Mouse (Mus musculus): ENCODE data around the gene Astn1. TPM values are rescaled to one million over a fixed set of nuclear protein-coding genes. Genes with fewer than 3 reads are reported as not detected.

Gene Astn1
- polyA plus RNA-seq (2014; fragmentation: Nextera tagmentation; extraction: Ambion mirVana): 53.6 and 59.3 TPM in 2 replicates

DNA sequence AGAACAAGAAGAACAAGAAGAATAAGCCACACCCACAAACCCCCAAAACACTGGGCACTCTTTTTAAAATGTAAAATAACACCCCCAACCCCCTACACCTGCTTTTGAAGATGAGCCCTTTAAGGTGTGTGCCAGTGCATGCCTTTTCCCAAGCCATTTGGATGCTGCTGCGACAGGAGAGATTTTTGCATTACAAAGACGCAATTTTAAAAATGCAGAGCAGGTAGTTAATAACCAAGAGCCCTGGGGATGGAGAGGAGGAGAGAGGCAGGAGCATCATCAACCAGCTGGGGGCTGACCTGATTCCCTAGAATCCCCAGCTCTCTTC, at the start of gene Astn1:
Gene Astn1, plus strand, starts transcription at position 310 of the 328 bp plus-strand sequence.
- peak within 1 kb of the TSS; percentile 99 for H3K27ac ChIP-seq
- H3K27me3 ChIP-seq (ENCODE audit: control insufficient read depth, insufficient read depth, low read length): 0 out of 2 replicates have a peak, but pooled peaks cover 3% of the 10 kb centered on the region
- DNase-seq (ENCODE audit: low spot score) (peak; percentile 50), ATAC-seq (ENCODE audit: low FRiP score) (no peak)
- H3K9ac ChIP-seq: peak within 1 kb of the TSS; percentile 99
- H3K4me2 ChIP-seq (replicated peaks): peak within 1 kb of the TSS; percentile 95
- peak within 1 kb of the TSS; percentile 79 for H3K4me3 ChIP-seq (replicated peaks; ENCODE audit: low read length)
- peaks cover 39% of the 10 kb centered on the region for H3K4me1 ChIP-seq (replicated peaks; ENCODE audit: control insufficient read depth, insufficient read depth, low read length)
- 0% methylated on average over 2 of the region's 2 CpGs for WGBS
- no peaks in the 10 kb centered on the region for H3K36me3 ChIP-seq (replicated peaks; ENCODE audit: control insufficient read depth, insufficient read depth)
- H3K9me3 ChIP-seq (ENCODE audit: control insufficient read depth, low read length): no peaks in the 10 kb centered on the region

DNA sequence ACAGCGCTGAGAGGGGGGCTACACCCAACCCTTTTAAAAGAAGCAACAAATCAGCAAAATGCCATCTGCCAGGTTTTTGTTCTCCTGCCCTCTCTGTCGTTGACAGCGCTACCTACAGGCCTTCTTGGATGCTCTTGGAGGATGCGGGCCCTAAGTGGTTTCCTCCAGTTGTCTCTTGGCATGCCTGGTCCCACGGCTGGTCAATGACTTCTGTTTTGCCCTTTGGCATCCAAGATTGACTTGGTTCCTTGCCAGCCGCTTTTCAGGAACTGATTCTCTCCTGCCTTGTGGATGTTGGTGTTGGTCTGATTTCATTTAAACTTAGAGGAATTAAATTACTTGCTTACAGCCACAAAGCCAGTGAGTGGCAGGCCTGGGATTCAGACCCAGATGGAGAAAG, 38.7 kb upstream of the Astn1 start:
- no peaks in the 10 kb centered on the region for H3K9me3 ChIP-seq (ENCODE audit: control insufficient read depth, low read length)
- ATAC-seq (ENCODE audit: low FRiP score): no peak
- H3K36me3 ChIP-seq (replicated peaks; ENCODE audit: control insufficient read depth, insufficient read depth): no peaks in the 10 kb centered on the region
- no peaks in the 10 kb centered on the region for H3K4me1 ChIP-seq (replicated peaks; ENCODE audit: control insufficient read depth, insufficient read depth, low read length)
- H3K27me3 ChIP-seq (ENCODE audit: control insufficient read depth, insufficient read depth, low read length): no peaks in the 10 kb centered on the region
- no peak overlapping the region for H3K4me3 ChIP-seq (replicated peaks; ENCODE audit: low read length)
- H3K4me2 ChIP-seq (replicated peaks): no peak overlapping the region
- no peak for DNase-seq (ENCODE audit: low spot score)
- H3K27ac ChIP-seq: no peak overlapping the region
- 73% methylated on average over 6 of the region's 6 CpGs for WGBS
- no peak overlapping the region for H3K9ac ChIP-seq

GRCm38 (mm10) chr1:158328126-158328525, 33.9 kb upstream of the Astn1 start:
- WGBS: 65% methylated on average over 5 of the region's 5 CpGs
- no peak overlapping the region for H3K4me3 ChIP-seq (replicated peaks; ENCODE audit: low read length)
- H3K9me3 ChIP-seq (ENCODE audit: control insufficient read depth, low read length): no peaks in the 10 kb centered on the region
- H3K4me1 ChIP-seq (replicated peaks; ENCODE audit: control insufficient read depth, insufficient read depth, low read length): no peaks in the 10 kb centered on the region
- no peaks in the 10 kb centered on the region for H3K27me3 ChIP-seq (ENCODE audit: control insufficient read depth, insufficient read depth, low read length)
- no peak overlapping the region for H3K4me2 ChIP-seq (replicated peaks)
- H3K27ac ChIP-seq: no peak overlapping the region
- no peaks in the 10 kb centered on the region for H3K36me3 ChIP-seq (replicated peaks; ENCODE audit: control insufficient read depth, insufficient read depth)
- ATAC-seq (ENCODE audit: low FRiP score): no peak
- H3K9ac ChIP-seq: no peak overlapping the region
- DNase-seq (ENCODE audit: low spot score): no peak

GRCm38 (mm10) chr1:158328839-158329238, 33.2 kb upstream of the Astn1 start:
- no peaks in the 10 kb centered on the region for H3K4me1 ChIP-seq (replicated peaks; ENCODE audit: control insufficient read depth, insufficient read depth, low read length)
- H3K27me3 ChIP-seq (ENCODE audit: control insufficient read depth, insufficient read depth, low read length): no peaks in the 10 kb centered on the region
- H3K4me2 ChIP-seq (replicated peaks): no peak overlapping the region
- H3K27ac ChIP-seq: no peak overlapping the region
- ATAC-seq (ENCODE audit: low FRiP score) (no peak), DNase-seq (ENCODE audit: low spot score) (no peak)
- no peak overlapping the region for H3K4me3 ChIP-seq (replicated peaks; ENCODE audit: low read length)
- H3K9me3 ChIP-seq (ENCODE audit: control insufficient read depth, low read length): no peaks in the 10 kb centered on the region
- no peaks in the 10 kb centered on the region for H3K36me3 ChIP-seq (replicated peaks; ENCODE audit: control insufficient read depth, insufficient read depth)
- 23% methylated on average over 2 of the region's 2 CpGs for WGBS
- H3K9ac ChIP-seq: no peak overlapping the region

DNA sequence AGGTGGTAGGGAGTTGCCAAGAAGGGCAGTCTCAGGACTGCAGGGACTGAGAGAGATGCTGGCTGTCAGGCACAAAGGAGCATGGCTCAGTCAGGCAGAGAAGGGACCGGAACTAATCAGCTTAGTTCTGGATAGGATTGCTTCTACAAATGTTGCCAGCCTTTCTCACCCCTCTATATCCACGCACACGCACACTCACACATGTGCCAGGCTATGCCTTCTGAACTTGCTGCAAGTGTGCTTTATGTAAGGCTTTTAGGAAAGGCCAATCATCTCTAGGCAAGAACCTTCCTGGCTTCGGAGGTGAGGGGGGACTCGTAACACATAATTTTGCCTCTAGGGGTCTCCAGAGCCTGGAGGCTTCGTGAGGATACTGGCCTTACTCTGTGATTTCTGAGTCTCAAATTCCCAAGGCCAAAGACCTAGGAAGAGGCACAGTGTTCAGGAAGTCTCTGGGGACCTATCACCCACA, 18.8 kb upstream of the Astn1 start:
- ATAC-seq (ENCODE audit: low FRiP score) (peak; percentile 62; the same call in 1 of the 2 replicates), DNase-seq (ENCODE audit: low spot score) (no peak)
- H3K27me3 ChIP-seq (ENCODE audit: control insufficient read depth, insufficient read depth, low read length): no peaks in the 10 kb centered on the region
- no peaks in the 10 kb centered on the region for H3K36me3 ChIP-seq (replicated peaks; ENCODE audit: control insufficient read depth, insufficient read depth)
- 28% methylated on average over 6 of the region's 6 CpGs for WGBS
- H3K9ac ChIP-seq: no peak overlapping the region
- H3K4me3 ChIP-seq (replicated peaks; ENCODE audit: low read length): no peak overlapping the region
- H3K9me3 ChIP-seq (ENCODE audit: control insufficient read depth, low read length): no peaks in the 10 kb centered on the region
- no peaks in the 10 kb centered on the region for H3K4me1 ChIP-seq (replicated peaks; ENCODE audit: control insufficient read depth, insufficient read depth, low read length)
- H3K4me2 ChIP-seq (replicated peaks): no peak overlapping the region
- no peak overlapping the region for H3K27ac ChIP-seq

- H3K9ac ChIP-seq: peak overlapping the region; percentile 47
- 82% methylated on average over 5 of the region's 5 CpGs for WGBS
- peak overlapping the region; percentile 66 for H3K4me3 ChIP-seq (replicated peaks; ENCODE audit: low read length)
- peak overlapping the region; percentile 74 for H3K4me2 ChIP-seq (replicated peaks)
- DNase-seq (ENCODE audit: low spot score): no peak
- H3K27me3 ChIP-seq (ENCODE audit: control insufficient read depth, insufficient read depth, low read length): 0 out of 2 replicates have a peak, but pooled peaks cover 3% of the 10 kb centered on the region
- ATAC-seq (ENCODE audit: low FRiP score): no peak
- no peaks in the 10 kb centered on the region for H3K36me3 ChIP-seq (replicated peaks; ENCODE audit: control insufficient read depth, insufficient read depth)
- H3K27ac ChIP-seq: no peak overlapping the region
- no peaks in the 10 kb centered on the region for H3K9me3 ChIP-seq (ENCODE audit: control insufficient read depth, low read length)
- peaks cover 15% of the 10 kb centered on the region for H3K4me1 ChIP-seq (replicated peaks; ENCODE audit: control insufficient read depth, insufficient read depth, low read length)
These were observed 8.3 kb upstream of the Astn1 start for GRCm38 (mm10) chr1:158353656-158354371.

- ATAC-seq (ENCODE audit: low FRiP score) (0 out of 2 replicates have a peak, but pooled peaks have one; percentile 31), DNase-seq (ENCODE audit: low spot score) (no peak)
- H3K4me3 ChIP-seq (replicated peaks; ENCODE audit: low read length): peak overlapping the region; percentile 66
- H3K4me1 ChIP-seq (replicated peaks; ENCODE audit: control insufficient read depth, insufficient read depth, low read length): peaks cover 15% of the 10 kb centered on the region
- no peaks in the 10 kb centered on the region for H3K36me3 ChIP-seq (replicated peaks; ENCODE audit: control insufficient read depth, insufficient read depth)
- H3K4me2 ChIP-seq (replicated peaks): peak overlapping the region; percentile 74
- 9% methylated on average over 28 of the region's 28 CpGs for WGBS
- 0 out of 2 replicates have a peak, but pooled peaks cover 3% of the 10 kb centered on the region for H3K27me3 ChIP-seq (ENCODE audit: control insufficient read depth, insufficient read depth, low read length)
- peak overlapping the region; percentile 80 for H3K9ac ChIP-seq
- H3K9me3 ChIP-seq (ENCODE audit: control insufficient read depth, low read length): no peaks in the 10 kb centered on the region
- peak overlapping the region; percentile 85 for H3K27ac ChIP-seq
These were observed 6.7 kb upstream of the Astn1 start for GRCm38 (mm10) chr1:158355177-158356050.

GRCm38 (mm10) chr1:158356051-158356461, 6.0 kb upstream of the Astn1 start, which contains the start of gene Brinp2:
Brinp2 (minus strand) TSS chr1:158356326.
- no peaks in the 10 kb centered on the region for H3K9me3 ChIP-seq (ENCODE audit: control insufficient read depth, low read length)
- H3K9ac ChIP-seq: peak within 1 kb of the TSS; percentile 80
- DNase-seq (ENCODE audit: low spot score) (peak; percentile 88), ATAC-seq (ENCODE audit: low FRiP score) (peak; percentile 98)
- H3K4me1 ChIP-seq (replicated peaks; ENCODE audit: control insufficient read depth, insufficient read depth, low read length): peaks cover 15% of the 10 kb centered on the region
- under 1% methylated on average over 30 of the region's 30 CpGs for WGBS
- H3K27ac ChIP-seq: peak within 1 kb of the TSS; percentile 85
- H3K27me3 ChIP-seq (ENCODE audit: control insufficient read depth, insufficient read depth, low read length): 0 out of 2 replicates have a peak, but pooled peaks cover 3% of the 10 kb centered on the region
- no peaks in the 10 kb centered on the region for H3K36me3 ChIP-seq (replicated peaks; ENCODE audit: control insufficient read depth, insufficient read depth)
- peak within 1 kb of the TSS; percentile 74 for H3K4me2 ChIP-seq (replicated peaks)
- H3K4me3 ChIP-seq (replicated peaks; ENCODE audit: low read length): peak within 1 kb of the TSS; percentile 66
